Mouse (Mus musculus) heart, embryonic 13.5 days (tissue): ENCODE measurements at regions not wholly inside any gene's neighbourhood (a gene's known extent, or its start where the extent isn't known, plus 50 kb on each side); places are given as distances from the start of the nearest gene placed in this dataset.

Experiments used
- ATAC-seq: fragments of 200-750 bp; cut with Nextera tagmentation; 2 replicates; pipeline ENCODE4 v1.8.0; 2017; ENCODE audit warnings: moderate TSS enrichment; ENCODE audit not compliant: insufficient number of reproducible peaks, low FRiP score, low TSS enrichment; ENCODE audit errors: extremely low read depth
- H3K27ac ChIP-seq: fragments of 300-500 bp; sonication (generic); replicated peaks from 2 replicates; pipeline ENCODE4 v1.5.1; 2015; ENCODE audit warnings: moderate library complexity, mild to moderate bottlenecking, inconsistent platforms
- H3K27me3 ChIP-seq: fragments of 300-500 bp; sonication (generic); replicated peaks from 2 replicates; pipeline ENCODE4 v1.6.1; 2015; ENCODE audit warnings: mild to moderate bottlenecking, inconsistent platforms
- H3K36me3 ChIP-seq: fragments of 300-500 bp; sonication (generic); 2 replicates; pipeline ENCODE4 v1.6.1; 2015; ENCODE audit warnings: mild to moderate bottlenecking, inconsistent platforms
- H3K4me1 ChIP-seq: fragments of 300-500 bp; sonication (generic); 2 replicates; pipeline ENCODE4 v1.6.1; 2015; ENCODE audit warnings: inconsistent platforms
- H3K4me2 ChIP-seq: fragments of 300-500 bp; sonication (generic); 2 replicates; pipeline ENCODE4 v1.6.1; 2015; ENCODE audit warnings: inconsistent platforms, mild to moderate bottlenecking, moderate library complexity
- H3K4me3 ChIP-seq: fragments of 300-500 bp; sonication (generic); 2 replicates; pipeline ENCODE4 v1.5.1; 2015; ENCODE audit warnings: moderate library complexity, mild to moderate bottlenecking, inconsistent platforms
- H3K9ac ChIP-seq: fragments of 300-500 bp; sonication (generic); 2 replicates; pipeline ENCODE4 v1.6.1; 2015; ENCODE audit warnings: inconsistent platforms, mild to moderate bottlenecking, moderate library complexity
- H3K9me3 ChIP-seq: fragments of 300-500 bp; sonication (generic); 2 replicates; pipeline ENCODE4 v1.6.1; 2016; ENCODE audit warnings: inconsistent platforms
- WGBS: fragments of 180-500 bp; shearing (Covaris S2); methylation state at CpG from one replicate; pipeline ENCODE4 v1.1.7; 2015; ENCODE audit warnings: mixed read lengths; 5-methylcytosine and 5-hydroxymethylcytosine counted together

DNA sequence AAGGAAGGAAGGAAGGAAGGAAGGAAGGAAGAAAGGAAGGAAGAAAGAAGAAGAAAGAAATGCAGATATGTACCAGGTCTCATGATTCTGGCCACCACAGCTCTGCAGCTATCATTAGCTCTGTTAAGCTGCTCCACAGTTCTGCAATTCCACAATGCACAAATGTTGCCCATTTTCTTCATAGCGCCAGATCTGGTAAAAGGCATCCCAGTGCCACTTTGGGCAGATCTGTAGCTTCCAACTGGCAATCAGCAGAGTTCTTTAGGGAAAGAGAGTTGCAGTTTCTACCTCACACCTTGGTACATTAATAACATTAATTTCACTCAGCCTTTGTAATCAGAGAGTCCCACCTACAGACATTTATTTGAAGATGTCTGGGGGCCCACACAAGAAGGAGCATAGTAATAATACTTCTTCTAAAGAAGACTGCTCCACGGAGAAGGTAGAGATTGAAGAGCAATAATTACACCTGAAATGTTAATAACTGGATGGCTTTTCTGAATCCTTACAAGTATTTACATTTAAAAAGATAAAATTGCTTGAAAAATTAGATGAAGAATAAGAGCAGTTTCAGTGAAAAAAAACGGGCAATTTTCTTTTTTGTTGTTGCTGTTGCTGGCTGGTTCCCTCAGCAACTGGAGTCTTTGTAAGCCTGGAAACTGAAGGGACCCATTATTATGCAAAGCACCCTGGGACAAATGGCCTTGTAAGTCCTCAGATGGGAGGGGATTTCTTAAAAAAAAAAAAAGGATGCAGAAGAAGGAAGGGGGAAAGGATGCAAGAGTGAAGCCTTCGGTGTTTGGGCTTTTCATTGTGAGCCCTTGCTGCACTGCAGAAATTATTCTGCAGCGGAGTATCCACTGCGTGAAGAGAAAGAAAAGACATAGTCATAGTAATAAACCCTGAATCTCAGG lies 418.1 kb upstream of the Nr5a2 start:
- no peak for ATAC-seq
- Histone ChIP-seq H3K36me3 (no peaks in the 10 kb centered on the region), H3K27ac (no peak overlapping the region), H3K4me1 (peaks cover 7% of the 10 kb centered on the region; the same call in 1 of the 2 replicates), H3K27me3 (no peaks in the 10 kb centered on the region), H3K4me3 (no peak overlapping the region), H3K9ac (no peak overlapping the region), H3K9me3 (no peaks in the 10 kb centered on the region), H3K4me2 (no peak overlapping the region)
- WGBS, result 33% methylated on average over 6 of the region's 6 CpGs

DNA sequence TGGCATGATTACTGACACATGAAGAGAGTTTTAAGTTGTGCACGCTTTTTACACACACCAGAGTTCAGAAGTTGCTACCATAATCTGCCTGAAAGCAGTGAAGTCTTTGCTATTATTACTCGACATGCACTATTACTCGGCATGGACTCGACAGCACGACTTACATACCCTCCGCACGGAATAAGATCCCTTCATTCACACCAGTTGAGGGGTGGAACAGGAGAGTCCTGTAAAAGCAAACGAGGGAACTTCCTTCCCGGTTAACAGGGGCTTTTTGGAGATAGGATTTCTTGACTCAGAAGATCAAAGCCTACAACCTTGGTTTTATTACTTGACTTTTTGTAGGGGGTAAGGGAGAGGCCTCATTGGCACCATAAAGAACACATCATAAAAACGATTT lies 416.4 kb upstream of the Nr5a2 start:
- Histone ChIP-seq H3K9me3 (no peaks in the 10 kb centered on the region), H3K27me3 (no peaks in the 10 kb centered on the region), H3K36me3 (no peaks in the 10 kb centered on the region), H3K4me3 (no peak overlapping the region), H3K9ac (no peak overlapping the region), H3K27ac (no peak overlapping the region), H3K4me1 (peaks cover 7% of the 10 kb centered on the region; the same call in 1 of the 2 replicates), H3K4me2 (no peak overlapping the region)
- 75% methylated on average over 10 of the region's 10 CpGs for WGBS
- ATAC-seq, result no peak

DNA sequence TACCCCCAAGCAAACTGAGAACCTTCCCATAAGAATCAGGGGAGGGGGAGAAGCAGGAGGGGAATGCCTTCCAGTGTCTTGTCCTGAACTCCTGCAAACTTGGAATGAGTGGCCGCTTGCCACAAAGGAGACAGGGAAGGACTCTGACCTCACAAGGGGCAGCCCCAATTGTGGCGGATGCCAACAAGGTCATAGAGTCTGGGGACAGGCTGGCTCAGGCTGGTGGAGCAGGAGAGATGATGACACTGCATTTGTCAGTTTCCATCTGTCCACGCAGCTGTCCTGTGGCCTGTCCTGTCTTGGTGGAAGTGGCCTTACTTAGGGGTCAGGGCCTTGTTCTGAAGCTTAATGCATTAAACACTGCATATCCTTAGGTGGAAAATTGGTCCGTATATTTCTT lies 414.4 kb upstream of the Nr5a2 start:
- H3K9me3 ChIP-seq, result no peaks in the 10 kb centered on the region
- 67% methylated on average over 4 of the region's 4 CpGs for WGBS
- no peak for ATAC-seq
- no peak overlapping the region for H3K27ac ChIP-seq
- no peaks in the 10 kb centered on the region for H3K27me3 ChIP-seq
- no peaks in the 10 kb centered on the region for H3K36me3 ChIP-seq
- H3K4me3 ChIP-seq, result no peak overlapping the region
- no peak overlapping the region for H3K4me2 ChIP-seq
- peaks cover 7% of the 10 kb centered on the region; the same call in 1 of the 2 replicates for H3K4me1 ChIP-seq
- no peak overlapping the region for H3K9ac ChIP-seq

DNA sequence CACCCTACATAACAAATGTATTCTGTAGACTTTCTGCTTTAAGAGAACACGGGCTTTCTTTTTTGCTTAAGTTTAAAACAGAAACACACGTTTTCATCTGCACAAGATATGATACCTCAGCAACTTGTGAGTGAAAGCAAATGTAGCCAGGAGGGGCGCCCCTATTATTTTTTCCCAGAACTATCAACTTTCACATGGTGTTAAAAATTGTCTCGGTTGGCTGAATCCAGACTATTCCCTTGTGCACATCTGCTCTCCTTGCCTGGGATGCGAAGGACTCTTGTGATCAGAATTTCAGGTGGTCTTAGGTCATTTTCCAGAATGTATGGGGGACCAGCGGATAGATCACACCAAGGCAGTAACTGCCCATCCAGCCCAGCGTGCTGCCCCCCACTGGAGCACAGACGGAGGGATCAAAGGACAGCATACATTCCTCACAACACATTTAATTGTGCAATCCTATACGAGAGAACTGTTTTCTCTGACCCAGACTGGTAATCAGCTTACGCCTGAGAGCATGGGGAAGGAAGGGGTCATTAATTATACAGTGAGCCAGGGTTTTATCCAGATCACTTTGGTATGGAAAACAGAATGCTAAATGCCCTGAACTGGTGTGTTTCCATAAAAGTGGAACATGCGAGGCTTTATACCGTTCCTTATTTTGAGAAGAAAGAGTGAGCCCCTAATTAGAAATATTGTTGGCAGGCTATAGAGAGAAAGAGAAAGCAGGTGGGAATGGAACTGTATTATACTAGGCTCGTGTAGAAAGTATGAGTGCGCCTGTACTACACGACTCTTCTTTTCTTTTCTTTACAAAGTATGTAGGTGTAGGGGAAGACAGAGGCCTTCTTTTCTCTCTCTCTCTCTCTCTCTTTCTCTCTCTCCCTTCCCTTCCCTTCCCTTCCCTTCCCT lies 413.5 kb upstream of the Nr5a2 start:
- Histone ChIP-seq H3K27ac (no peak overlapping the region), H3K9ac (no peak overlapping the region), H3K4me3 (no peak overlapping the region), H3K9me3 (no peaks in the 10 kb centered on the region), H3K36me3 (no peaks in the 10 kb centered on the region), H3K4me2 (no peak overlapping the region), H3K4me1 (peaks cover 7% of the 10 kb centered on the region; the same call in 1 of the 2 replicates), H3K27me3 (no peaks in the 10 kb centered on the region)
- WGBS, result 65% methylated on average over 15 of the region's 15 CpGs
- no peak for ATAC-seq

DNA sequence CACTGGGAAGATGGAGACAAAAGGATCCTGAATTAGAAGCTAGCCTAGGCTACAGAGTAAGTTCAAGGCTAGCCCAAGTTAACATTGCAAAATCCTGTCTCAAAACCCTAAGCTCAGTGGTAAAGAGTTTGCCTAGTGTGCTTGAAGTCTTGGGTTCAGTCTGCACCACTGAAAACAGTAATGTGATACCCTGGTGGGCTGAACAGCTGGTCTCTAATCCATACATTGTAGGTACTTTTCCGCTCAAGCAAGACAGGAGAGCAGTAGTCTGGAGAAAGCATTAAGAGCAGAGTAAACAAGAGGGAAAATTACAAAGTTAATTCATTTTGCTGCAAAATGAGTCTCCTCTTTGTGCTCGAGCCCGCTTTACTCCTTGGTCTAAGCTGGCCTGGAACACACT lies 412.0 kb upstream of the Nr5a2 start:
- H3K4me3 ChIP-seq, result no peak overlapping the region
- no peaks in the 10 kb centered on the region for H3K9me3 ChIP-seq
- ATAC-seq, result no peak
- no peak overlapping the region for H3K27ac ChIP-seq
- no peak overlapping the region for H3K4me2 ChIP-seq
- H3K9ac ChIP-seq, result no peak overlapping the region
- H3K27me3 ChIP-seq, result no peaks in the 10 kb centered on the region
- WGBS, result 83% methylated on average over 3 of the region's 3 CpGs
- no peaks in the 10 kb centered on the region for H3K36me3 ChIP-seq
- peaks cover 7% of the 10 kb centered on the region; the same call in 1 of the 2 replicates for H3K4me1 ChIP-seq

DNA sequence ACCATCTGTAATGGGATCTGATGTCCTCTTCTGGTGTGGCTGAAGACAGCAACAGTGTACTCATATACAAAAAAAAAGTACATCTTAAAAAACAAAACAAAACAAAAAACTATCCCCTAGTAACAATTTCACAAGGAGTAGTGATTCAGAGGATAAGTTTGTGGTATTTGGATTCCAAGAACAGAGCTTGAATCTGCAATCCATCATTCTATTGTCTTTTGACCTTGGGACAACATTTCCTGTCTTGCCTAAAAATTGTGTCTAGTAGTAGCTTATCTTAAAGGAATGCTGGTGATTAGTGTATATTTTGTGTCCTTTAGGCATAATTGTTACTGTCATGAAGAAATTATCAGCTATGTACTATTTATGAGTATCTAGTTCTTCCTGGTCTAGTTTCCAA lies 404.1 kb upstream of the Nr5a2 start:
- Histone ChIP-seq H3K9me3 (no peaks in the 10 kb centered on the region), H3K4me1 (no peaks in the 10 kb centered on the region), H3K9ac (no peak overlapping the region), H3K4me3 (no peak overlapping the region), H3K27ac (no peak overlapping the region), H3K36me3 (no peaks in the 10 kb centered on the region), H3K27me3 (no peaks in the 10 kb centered on the region), H3K4me2 (no peak overlapping the region)
- ATAC-seq, result no peak

DNA sequence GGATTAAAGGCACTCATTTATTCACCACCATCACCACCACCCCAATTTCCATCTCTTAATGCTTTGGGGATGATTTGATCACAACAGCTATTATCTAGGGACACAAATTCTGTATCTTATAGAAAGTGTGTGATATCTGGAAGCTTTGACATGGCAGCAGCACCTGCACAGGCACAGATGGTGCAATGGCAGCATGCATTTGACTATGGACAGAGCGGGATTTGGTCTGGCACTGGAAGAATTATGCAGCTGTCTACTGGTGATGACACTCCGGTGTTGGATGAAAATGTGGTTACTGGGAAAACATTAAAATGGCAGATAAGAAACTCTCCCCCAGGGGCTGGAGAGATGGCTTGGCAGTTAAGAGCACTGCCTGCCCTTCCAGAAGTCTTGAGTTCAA lies 403.7 kb upstream of the Nr5a2 start:
- WGBS, result 83% methylated on average over 2 of the region's 2 CpGs
- Histone ChIP-seq H3K4me1 (no peaks in the 10 kb centered on the region), H3K27me3 (no peaks in the 10 kb centered on the region), H3K9ac (no peak overlapping the region), H3K4me3 (no peak overlapping the region), H3K9me3 (no peaks in the 10 kb centered on the region), H3K4me2 (no peak overlapping the region), H3K36me3 (no peaks in the 10 kb centered on the region), H3K27ac (no peak overlapping the region)
- ATAC-seq, result no peak

DNA sequence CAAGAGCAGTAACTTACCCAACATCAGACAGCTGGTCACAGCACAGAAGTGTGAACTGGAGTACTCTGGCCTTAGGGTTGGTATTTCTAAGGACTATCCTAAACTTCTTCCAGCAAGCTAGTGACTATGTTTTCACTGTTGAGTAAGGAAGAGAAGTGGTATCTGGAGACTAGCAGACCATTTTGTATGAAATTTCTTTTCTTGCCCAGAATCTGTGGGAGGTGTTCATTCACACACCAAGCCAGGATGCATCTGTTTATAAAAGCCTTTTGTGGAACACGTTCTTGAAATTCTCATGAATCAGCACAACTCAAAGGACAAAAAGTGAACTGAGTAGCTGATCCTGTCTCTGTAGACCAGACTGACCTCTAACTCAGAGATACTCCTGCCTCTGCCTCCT lies 403.3 kb upstream of the Nr5a2 start:
- no peak for ATAC-seq
- Histone ChIP-seq H3K36me3 (no peaks in the 10 kb centered on the region), H3K9ac (no peak overlapping the region), H3K27me3 (no peaks in the 10 kb centered on the region), H3K4me2 (no peak overlapping the region), H3K27ac (no peak overlapping the region), H3K4me1 (no peaks in the 10 kb centered on the region), H3K4me3 (no peak overlapping the region), H3K9me3 (no peaks in the 10 kb centered on the region)
- 42% methylated on average over 1 of the region's 1 CpGs for WGBS

DNA sequence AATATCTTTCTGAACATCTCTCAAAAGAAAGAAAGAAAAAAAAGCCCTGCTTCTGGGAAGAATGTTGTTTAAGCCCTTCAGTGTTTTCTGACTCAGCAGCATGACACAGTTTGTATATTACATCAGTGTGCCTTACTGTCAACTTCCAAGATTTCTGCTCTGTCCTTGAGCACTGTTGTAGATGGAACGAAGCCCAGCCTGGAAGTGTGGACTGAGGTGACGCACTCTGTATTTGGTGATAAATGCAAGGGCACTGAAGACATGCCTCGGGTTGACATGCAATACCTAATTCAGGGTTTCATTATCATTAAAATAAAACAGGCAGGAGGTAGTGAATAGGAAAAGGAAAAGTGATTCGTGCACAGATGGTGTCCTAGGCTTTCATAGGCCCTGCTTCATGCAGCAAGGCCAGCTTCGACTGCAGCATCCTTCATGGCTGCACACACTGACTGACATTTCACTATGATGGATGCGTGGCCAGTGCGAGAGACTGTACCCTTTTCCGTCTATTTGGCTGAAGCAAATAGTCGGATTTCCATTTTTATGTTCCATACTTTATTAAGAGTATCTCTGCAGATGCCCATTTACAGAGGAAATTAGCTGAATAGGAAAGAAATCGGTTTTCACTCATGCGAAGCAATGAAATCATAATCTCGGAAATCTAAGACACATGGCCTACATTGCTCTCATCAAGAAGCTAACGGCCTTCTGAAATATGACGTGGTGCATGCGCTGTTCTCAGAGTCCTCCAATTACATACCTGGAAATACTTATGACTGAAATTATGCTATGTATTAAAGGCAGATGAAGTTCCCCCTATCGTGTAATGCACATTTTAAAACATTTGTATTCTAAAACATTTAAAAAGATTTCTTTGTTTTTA lies 400.7 kb upstream of the Nr5a2 start:
- ATAC-seq, result no peak
- H3K27me3 ChIP-seq, result no peaks in the 10 kb centered on the region
- H3K4me3 ChIP-seq, result no peak overlapping the region
- no peak overlapping the region for H3K9ac ChIP-seq
- no peak overlapping the region for H3K4me2 ChIP-seq
- H3K36me3 ChIP-seq, result no peaks in the 10 kb centered on the region
- no peak overlapping the region for H3K27ac ChIP-seq
- H3K9me3 ChIP-seq, result no peaks in the 10 kb centered on the region
- WGBS, result 77% methylated on average over 16 of the region's 16 CpGs
- 0 out of 2 replicates have a peak, but pooled peaks cover 2% of the 10 kb centered on the region for H3K4me1 ChIP-seq

DNA sequence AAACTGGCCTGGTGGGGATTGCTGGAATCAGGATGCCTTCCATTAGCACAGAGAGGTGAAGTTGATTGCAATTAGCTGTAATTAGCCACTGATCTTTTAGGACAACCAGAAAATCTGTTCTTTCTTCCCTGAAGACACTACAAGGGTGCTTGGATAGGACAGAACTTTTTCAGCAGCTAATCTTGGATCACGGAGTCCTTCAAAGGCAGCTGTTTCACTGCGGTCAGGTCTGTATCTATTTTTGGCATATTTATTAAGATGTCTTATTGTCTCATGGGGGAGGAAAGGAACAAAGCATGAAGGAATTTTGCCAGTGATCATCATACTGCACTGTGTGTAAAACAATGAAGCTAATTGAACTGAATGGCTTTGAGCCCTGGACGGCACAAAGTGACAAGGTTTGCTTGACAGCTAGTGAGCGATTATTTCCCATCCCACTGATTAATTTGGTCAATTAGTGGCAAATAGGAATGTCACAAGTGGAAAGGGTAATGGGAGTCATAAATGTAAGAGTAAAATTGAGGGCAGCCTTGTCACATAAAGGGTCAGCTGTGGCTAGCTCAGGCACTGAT lies 395.8 kb upstream of the Nr5a2 start:
- H3K36me3 ChIP-seq, result no peaks in the 10 kb centered on the region

More for the DNA sequence above, 395.8 kb upstream of the Nr5a2 start:
- Histone ChIP-seq H3K4me1 (0 out of 2 replicates have a peak, but pooled peaks cover 4% of the 10 kb centered on the region), H3K27ac (no peak overlapping the region), H3K9me3 (no peaks in the 10 kb centered on the region), H3K27me3 (no peaks in the 10 kb centered on the region), H3K9ac (no peak overlapping the region), H3K4me3 (no peak overlapping the region), H3K4me2 (no peak overlapping the region)
- no peak for ATAC-seq
- WGBS, result 63% methylated on average over 4 of the region's 4 CpGs
